Mouse (Mus musculus) gastrocnemius, adult 18-20 months (tissue): Measurements from ENCODE around the gene Dcaf10. TPM values are rescaled to one million over a fixed set of nuclear protein-coding genes. Genes with fewer than 3 reads are reported as not detected.

Experiments used
- DNase-seq: peaks from one replicate; pipeline ENCODE4 v3.0.0; 2021; ENCODE audit warnings: low spot score
- microRNA-seq: library from miRNA; unstranded; fragments of <30 nt; microRNA quantifications from one replicate; pipeline ENCODE4 v1.2.0, GENCODE M21; 2021
- total RNA-seq, 2 experiments: library from RNA; stranded (reverse); gene quantifications; 2 replicates each; pipeline ENCODE4 v1.2.3; 2021

Dcaf10 gene
- total RNA-seq, 2 experiments from 2014 or later: 8.7 to 9.0 TPM

DNA sequence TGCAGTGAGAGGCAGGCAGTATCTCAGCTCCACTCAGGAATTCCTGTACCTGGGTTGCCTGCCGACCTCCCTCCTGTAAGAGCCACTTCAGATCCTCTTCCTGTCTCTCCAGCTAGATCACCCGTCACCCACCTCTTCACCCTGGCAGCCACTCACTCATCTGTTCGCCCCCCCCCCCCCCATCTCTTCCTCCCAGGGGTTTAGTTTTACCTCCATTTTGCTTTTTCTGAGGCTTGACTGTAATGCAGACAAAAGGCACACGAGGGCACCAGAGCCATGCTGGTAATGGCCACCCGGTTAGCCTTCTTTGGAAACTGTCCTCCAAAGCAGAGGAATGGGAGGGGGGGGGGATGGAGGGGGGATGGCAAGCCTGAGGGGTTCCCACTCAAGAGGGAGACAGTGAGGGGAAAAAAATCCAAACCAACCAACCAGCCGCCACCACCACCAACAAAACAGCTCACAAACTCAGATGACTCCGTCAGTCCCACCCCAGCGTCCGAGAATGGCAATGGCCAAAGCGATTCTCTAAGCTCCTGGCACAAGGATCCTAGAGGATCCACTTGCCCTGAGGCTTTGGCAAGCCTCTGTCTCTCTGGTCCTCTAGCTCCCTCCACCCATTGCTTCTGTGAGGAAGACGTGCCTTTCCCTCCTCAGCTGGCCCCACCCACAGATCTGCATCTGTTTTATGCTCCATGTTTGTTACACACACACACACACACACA, 76.5 kb downstream of the Dcaf10 start:
- DNase-seq: peak; percentile 69

DNA sequence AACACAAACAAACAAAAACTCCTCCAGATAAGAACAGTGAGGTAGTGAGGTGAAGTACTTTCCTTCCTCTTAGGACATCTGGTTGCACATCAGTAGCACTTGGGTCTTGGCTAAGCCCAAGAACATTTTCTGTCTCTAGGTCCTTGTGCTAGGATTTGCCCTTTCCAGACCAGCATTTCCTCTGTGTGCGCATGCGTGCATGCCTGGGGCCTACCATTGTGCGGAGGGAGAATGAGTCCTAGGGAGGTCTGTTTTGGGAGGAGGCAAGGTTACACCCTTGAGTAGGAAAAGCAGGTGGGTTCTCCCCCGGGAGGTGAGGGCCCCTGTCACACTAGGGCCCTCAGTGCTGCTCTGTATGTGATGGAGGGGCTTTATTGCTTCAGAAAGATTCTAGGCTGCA, 77.2 kb downstream of the Dcaf10 start:
- no peak for DNase-seq

DNA sequence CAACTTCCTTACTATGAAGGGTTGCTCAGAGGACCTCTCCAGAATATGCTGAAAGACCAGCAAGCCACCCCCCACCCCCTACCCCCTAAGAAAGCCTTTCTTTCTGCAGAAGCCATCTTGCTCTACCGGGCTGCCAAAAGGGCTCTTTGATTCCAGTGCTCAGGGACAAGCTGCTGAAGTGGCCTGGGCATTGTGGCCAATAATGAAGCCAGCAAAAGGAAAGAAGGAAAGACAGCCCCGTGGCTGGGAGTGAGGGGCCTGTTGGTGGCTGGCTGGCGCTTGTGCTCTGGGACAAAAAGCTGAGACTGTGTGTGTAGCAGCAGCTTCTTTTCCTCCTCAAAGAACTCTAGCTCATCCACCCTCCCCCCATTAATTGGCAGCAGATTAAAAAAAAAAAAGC, 78.8 kb downstream of the Dcaf10 start:
- no peak for DNase-seq

DNA sequence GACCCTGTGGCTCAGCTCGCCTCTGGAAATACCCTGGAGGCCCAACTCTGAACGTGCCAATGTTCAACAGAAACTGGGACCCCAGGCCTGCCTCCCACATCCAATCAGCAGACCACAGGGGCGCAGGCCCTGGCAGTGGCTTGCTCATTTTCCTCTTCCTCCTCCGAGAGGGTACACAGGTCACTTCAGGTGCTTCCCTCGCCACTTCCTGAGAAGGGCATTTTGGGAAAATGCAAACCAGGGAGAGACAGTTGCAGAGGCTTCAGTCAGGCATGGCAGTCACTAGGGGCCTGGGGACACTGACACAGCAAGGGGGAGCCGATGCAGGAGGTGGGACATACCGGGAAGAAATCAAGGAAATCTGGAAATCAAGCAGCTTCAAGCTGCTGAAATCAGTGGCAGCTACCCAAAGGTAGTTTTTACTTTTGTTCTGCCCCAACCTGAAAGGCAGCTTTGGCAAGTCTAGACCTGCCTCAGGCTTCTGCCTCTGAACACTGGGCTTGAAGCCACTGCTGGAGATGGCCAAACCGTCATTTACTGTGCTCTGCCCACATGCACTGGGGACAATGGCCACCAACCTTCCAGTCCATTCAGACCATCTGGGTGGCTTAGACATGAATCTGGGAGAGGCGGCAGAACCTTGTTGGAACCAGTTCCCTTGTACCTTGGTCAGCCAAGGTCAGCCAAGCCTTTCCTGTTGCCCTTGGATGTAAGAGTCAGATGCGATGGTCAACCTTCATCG, 79.8 kb downstream of the Dcaf10 start:
- DNase-seq: no peak

DNA sequence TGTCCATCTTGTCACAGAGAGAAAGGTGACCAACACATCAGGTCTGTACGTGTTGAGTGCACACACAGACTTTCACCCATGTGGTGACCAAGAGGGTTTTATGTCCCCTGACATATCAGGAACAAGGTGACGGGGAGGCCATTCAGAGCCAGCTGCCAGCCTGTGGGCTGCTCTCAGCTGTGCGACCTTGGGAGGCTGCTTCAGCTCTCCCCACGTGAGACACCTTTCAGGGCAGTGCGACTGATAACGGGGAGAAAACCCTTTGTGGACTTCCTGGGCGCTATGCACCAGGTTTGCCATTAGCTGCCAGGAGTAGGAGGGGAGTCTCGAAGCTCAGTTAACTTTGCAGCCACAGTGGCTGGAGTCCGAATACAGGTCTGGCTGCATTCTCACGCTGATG, 80.7 kb downstream of the Dcaf10 start:
- DNase-seq: no peak

DNA sequence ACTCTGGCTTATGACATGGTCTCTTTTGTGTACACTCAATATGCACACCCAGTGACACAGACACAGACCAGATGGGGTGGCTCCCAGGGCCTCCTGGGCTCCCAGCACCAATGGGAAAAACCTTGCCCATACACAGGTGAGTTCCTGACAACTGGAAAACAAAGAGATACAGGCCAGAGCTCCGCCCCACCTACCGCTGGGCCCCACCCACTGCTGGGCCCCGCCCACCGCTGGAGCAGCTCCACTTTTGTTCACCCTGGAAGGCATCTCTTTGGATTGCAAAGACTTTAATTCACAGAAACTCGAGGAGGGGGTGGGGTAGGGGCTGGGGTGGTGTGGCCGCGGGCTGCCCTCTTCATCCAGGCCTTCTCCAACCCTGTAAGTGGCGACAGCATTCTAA, 81.5 kb downstream of the Dcaf10 start:
- DNase-seq: no peak

DNA sequence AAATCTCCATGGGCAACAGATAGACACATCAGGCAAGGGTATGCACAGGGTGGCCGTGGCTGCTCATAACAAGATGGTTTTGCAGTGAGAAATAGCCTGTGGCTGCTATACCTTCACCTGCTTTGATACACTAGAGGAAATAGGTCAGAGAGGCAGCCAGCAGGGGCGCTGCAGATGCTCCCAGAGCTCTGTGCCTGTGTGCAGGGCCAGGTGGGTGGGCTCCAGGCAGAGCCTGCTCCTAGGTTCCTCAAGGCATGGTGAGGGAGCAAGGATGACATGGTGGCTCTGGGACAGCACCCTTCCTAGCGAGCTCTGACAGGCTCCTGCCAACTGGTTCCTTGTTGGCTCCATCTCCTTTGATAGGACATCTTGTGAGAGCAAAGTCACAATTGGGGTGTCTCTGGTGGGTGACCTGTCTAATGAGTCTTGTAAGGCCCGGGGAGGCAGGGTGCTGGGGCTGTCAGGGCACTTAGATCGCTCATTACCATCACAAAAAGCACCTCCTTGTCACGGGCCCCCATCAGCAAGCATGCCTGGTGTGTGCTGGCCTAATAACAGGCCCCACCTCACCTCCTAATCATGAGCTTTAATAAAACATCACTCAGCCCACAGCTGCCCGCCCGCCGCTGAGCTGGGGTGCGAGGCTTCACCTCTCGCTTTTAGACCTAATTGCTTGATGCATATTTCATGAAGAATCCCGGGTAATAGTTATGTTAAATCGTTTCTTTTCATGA, 85.0 kb downstream of the Dcaf10 start:
- no peak for DNase-seq

Small RNAs within 50 kb of the gene (microRNA-seq; reads per million reads assigned to microRNA genes)
- gene Gm25692: not detected

Other genes with a start within 250 kb of the Dcaf10 start
- gene Tomm5, start 234.0 kb upstream of the Dcaf10 start, total RNA-seq: 10 to 100 TPM; 67.4 to 69.0 TPM
- gene Frmpd1, start 157.2 kb upstream of the Dcaf10 start, total RNA-seq: not detected
- gene Trmt10b, start 45.0 kb upstream of the Dcaf10 start, total RNA-seq: 1 to 10 TPM; 5.8 to 6.0 TPM
- gene Exosc3, start 631 bp downstream of the Dcaf10 start, total RNA-seq: 10 to 100 TPM; 11.5 to 12.3 TPM
- 10 to 100 TPM; 90.9 to 92.9 TPM for gene Slc25a51, start 66.7 kb downstream of the Dcaf10 start, total RNA-seq
- 1 to 10 TPM; 5.6 to 6.8 TPM for gene Shb, start 190.4 kb downstream of the Dcaf10 start, total RNA-seq